Mouse (Mus musculus) brain, embryonic 14.5 days (tissue): Measurements from ENCODE around the gene Glt6d1.

Experiments used
- CTCF ChIP-seq: fragments of 200-500 bp; IDR thresholded peaks from 2 replicates; pipeline ENCODE4 v1.5.1; 2012; ENCODE audit warnings: inconsistent platforms, mild to moderate bottlenecking, moderate library complexity, borderline replicate concordance; ENCODE audit not compliant: insufficient read depth, insufficient read length; ENCODE audit errors: extremely low read depth
- POLR2A ChIP-seq: fragments of 200-500 bp; IDR thresholded peaks from 2 replicates; pipeline ENCODE4 v1.6.1; 2012; ENCODE audit warnings: mild to moderate bottlenecking, inconsistent platforms, borderline replicate concordance; ENCODE audit not compliant: poor library complexity, insufficient read depth, insufficient read length, severe bottlenecking; ENCODE audit errors: extremely low read depth

- TF ChIP-seq CTCF (no peak), POLR2A (no peak)
Measured at GRCm38 (mm10) chr2:25842758-25843157, 27.1 kb upstream of the Glt6d1 start.
